Mouse (Mus musculus) limb, embryonic 11.5 days (tissue): ENCODE data around the gene Rad21l. TPM values are rescaled to one million over a fixed set of nuclear protein-coding genes. Genes with fewer than 3 reads are reported as not detected.
A peak's percentile ranks its signal among the peaks of the same experiment; 100 is the strongest.
"Not testable (repeated sequence)": the region's sequence is repeated elsewhere in the genome, so short reads cannot be mapped to it uniquely, and the experiment has no call there.

Experiments used
- ATAC-seq: fragments of 200-750 bp; cut with Nextera tagmentation; 2 replicates; pipeline ENCODE4 v1.8.0; 2017; ENCODE audit warnings: low read depth; ENCODE audit not compliant: insufficient number of reproducible peaks, low FRiP score, low TSS enrichment
- DNase-seq: peaks from one replicate; pipeline ENCODE4 v3.0.0-alpha.2; 2015; ENCODE audit warnings: low spot score
- H3K27ac ChIP-seq: fragments of 300-500 bp; sonication (generic); replicated peaks from 2 replicates; pipeline ENCODE4 v1.5.1; 2014; ENCODE audit warnings: low read depth, mild to moderate bottlenecking, low read length
- H3K27me3 ChIP-seq: fragments of 300-500 bp; sonication (generic); 2 replicates; pipeline ENCODE4 v1.6.1; 2014; ENCODE audit warnings: mild to moderate bottlenecking, low read length, mixed read lengths; ENCODE audit not compliant: control insufficient read depth, insufficient read depth
- H3K36me3 ChIP-seq: fragments of 300-500 bp; sonication (generic); 2 replicates; pipeline ENCODE4 v1.6.1; 2014; ENCODE audit warnings: mild to moderate bottlenecking, low read length, moderate library complexity, mixed read lengths; ENCODE audit not compliant: control insufficient read depth, insufficient read depth
- H3K4me1 ChIP-seq: fragments of 300-500 bp; sonication (generic); 2 replicates; pipeline ENCODE4 v1.6.1; 2014; ENCODE audit warnings: low read length, mixed read lengths; ENCODE audit not compliant: control insufficient read depth, insufficient read depth
- H3K4me2 ChIP-seq: fragments of 300-500 bp; sonication (generic); 2 replicates; pipeline ENCODE4 v1.6.1; 2014; ENCODE audit warnings: low read depth, mild to moderate bottlenecking, moderate library complexity; ENCODE audit not compliant: severe bottlenecking
- H3K4me3 ChIP-seq: fragments of 300-500 bp; sonication (generic); 2 replicates; pipeline ENCODE4 v1.5.1; 2014; ENCODE audit warnings: low read depth, low read length
- H3K9ac ChIP-seq: fragments of 300-500 bp; sonication (generic); 2 replicates; pipeline ENCODE4 v1.6.1; 2014; ENCODE audit warnings: mild to moderate bottlenecking, low read length
- H3K9me3 ChIP-seq: fragments of 300-500 bp; sonication (generic); 2 replicates; pipeline ENCODE4 v1.6.1; 2016; ENCODE audit warnings: low read length; ENCODE audit not compliant: control insufficient read depth
- WGBS: fragments of 180-500 bp; shearing (Covaris S2); extraction: QIAGEN DNeasy Blood & Tissue Kit; methylation state at CpG from one replicate; pipeline ENCODE4 v1.1.7; 2014; 5-methylcytosine and 5-hydroxymethylcytosine counted together
- polyA plus RNA-seq: library from polyadenylated mRNA; unstranded; fragments of >200 nt; fragmentation: Nextera tagmentation; extraction: Ambion mirVana; gene quantifications from 2 replicates; pipeline ENCODE4 v1.2.1, GENCODE M21; 2014

Rad21l gene
- polyA plus RNA-seq, 1 experiment from 2014 or later: not detected

DNA sequence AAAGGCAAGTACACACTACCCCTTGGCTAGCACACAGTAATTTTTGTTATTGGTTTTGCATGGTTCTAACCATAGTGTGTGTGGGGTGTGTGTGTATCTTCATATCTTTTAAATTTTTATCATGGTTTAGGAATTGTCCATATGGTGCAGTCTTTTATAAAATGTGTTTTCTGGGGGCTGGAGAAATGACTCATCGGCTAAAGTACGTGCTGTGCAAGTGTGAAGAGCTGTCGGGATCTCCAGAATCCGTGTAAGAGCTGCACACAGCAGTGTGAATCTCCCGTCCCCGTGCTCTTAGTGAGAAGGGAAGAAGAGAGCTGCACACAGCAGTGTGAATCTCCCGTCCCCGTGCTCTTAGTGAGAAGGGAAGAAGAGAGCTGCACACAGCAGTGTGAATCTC, 52.6 kb downstream of the Rad21l start:
- ATAC-seq, H3K4me2 ChIP-seq, H3K27me3 ChIP-seq, H3K9ac ChIP-seq, H3K27ac ChIP-seq, H3K9me3 ChIP-seq, H3K4me1 ChIP-seq, DNase-seq, H3K4me3 ChIP-seq, H3K36me3 ChIP-seq: not testable (repeated sequence)
- WGBS: 87% methylated on average over 6 of the region's 8 CpGs

DNA sequence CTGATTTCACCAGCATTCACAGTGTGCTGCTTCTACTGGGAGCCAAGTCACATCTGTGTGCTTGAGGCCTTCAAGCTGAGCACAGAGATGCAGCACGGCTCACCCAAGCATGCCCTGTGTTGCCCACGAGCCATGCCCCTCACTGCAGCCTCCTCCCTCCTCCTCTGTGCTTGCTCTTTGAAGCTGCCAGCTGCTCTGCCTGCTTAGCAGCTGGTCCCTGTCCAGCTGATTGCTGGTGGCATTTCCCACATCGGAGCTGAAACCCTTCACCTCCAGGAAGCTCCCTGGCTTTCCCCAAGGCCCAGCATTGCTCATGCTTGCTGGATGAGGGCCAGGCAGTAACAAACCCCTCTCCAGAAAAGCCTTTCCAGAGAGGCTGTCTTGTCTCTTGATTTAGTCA, 58.4 kb downstream of the Rad21l start:
- Histone ChIP-seq H3K4me2 (no peak overlapping the region), H3K36me3 (no peaks in the 10 kb centered on the region), H3K4me1 (0 out of 2 replicates have a peak, but pooled peaks cover 3% of the 10 kb centered on the region), H3K27me3 (no peaks in the 10 kb centered on the region), H3K9me3 (no peaks in the 10 kb centered on the region), H3K9ac (no peak overlapping the region), H3K27ac (no peak overlapping the region), H3K4me3 (no peak overlapping the region)
- no peak for DNase-seq
- 44% methylated on average over 3 of the region's 3 CpGs for WGBS
- ATAC-seq: no peak

DNA sequence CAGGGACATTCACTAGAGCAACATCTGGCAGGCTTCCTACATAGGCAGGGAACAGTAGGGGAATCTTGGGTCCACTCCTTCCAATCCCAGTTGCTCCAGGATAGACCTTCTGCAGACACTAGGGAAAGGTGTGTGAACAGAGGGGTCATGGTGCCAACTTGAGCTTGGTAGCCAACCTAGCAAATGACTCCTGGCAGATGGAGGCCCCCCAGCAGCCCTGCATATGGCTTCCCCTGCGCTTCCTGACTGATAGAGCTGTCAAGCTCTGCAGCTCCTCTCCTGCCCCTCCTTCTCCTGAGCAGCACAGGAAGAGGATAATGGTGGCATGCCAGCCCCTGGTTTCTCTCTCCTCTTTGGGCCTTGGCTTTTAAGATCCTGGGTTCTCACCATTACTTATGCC, 59.9 kb downstream of the Rad21l start:
- Histone ChIP-seq H3K4me1 (0 out of 2 replicates have a peak, but pooled peaks cover 3% of the 10 kb centered on the region), H3K27me3 (no peaks in the 10 kb centered on the region), H3K9me3 (no peaks in the 10 kb centered on the region), H3K9ac (no peak overlapping the region), H3K36me3 (no peaks in the 10 kb centered on the region), H3K27ac (no peak overlapping the region), H3K4me3 (no peak overlapping the region), H3K4me2 (no peak overlapping the region)
- 63% methylated on average over 1 of the region's 1 CpGs for WGBS
- DNase-seq: no peak
- ATAC-seq: no peak

DNA sequence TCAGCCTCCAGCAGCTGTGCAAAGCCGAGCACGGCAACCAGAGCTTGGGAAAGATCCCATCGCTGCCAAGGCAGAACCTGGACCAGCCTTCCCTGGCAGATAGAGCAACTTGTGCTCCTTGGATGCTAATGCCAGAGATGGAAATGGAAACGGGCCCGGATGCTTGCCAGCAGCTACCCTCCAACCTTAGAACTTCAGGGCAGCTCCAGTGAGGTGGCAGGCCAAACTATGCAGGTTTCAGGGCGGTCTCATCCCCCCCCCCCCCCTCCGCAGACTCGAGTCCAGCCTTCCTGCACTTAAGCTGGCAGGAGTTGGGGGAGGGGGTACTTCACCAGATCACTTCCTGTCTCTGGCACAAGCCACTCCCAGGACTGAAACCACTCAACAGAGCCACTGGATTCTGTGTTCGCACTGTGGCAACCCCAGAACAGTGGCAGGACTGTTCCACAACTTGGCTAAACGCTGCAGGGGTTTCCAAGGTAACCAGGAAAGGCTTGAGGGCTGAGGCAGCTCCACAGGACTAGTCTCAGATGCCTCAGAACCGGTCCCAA, 62.8 kb downstream of the Rad21l start:
- H3K4me2 ChIP-seq: 0 out of 2 replicates have a peak overlapping the region, but pooled peaks have one; percentile 5
- DNase-seq (peak; percentile 69), ATAC-seq (peak; percentile 86)
- H3K9ac ChIP-seq: no peak overlapping the region
- H3K27me3 ChIP-seq: no peaks in the 10 kb centered on the region
- 0 out of 2 replicates have a peak overlapping the region, but pooled peaks have one; percentile 45 for H3K27ac ChIP-seq
- H3K9me3 ChIP-seq: no peaks in the 10 kb centered on the region
- no peaks in the 10 kb centered on the region for H3K36me3 ChIP-seq
- H3K4me1 ChIP-seq: 0 out of 2 replicates have a peak, but pooled peaks cover 3% of the 10 kb centered on the region
- no peak overlapping the region for H3K4me3 ChIP-seq
- WGBS: 51% methylated on average over 9 of the region's 11 CpGs

DNA sequence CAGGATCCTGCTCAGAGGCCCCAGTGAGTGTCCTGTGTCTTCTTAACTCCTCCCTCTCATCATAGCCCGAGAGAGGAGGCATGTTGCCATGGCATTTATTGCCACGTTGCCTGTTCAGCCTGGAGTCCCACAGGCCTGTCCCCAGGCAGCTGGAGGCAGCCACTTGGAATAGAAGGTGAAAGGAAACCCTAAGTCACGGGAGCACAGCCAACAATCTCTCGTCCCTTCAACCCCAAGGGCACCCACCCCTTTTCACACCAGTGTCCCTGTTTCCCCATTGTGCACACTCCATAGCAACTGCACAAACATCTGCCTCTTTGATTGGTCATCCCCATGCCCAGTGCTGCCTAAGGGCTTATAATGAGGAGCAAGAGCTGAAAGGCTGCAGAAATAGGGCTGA, 64.7 kb downstream of the Rad21l start:
- 0 out of 2 replicates have a peak, but pooled peaks cover 3% of the 10 kb centered on the region for H3K4me1 ChIP-seq
- no peaks in the 10 kb centered on the region for H3K36me3 ChIP-seq
- WGBS: 57% methylated on average over 4 of the region's 4 CpGs
- H3K9me3 ChIP-seq: no peaks in the 10 kb centered on the region
- H3K4me2 ChIP-seq: no peak overlapping the region
- no peak overlapping the region for H3K27ac ChIP-seq
- no peak for DNase-seq
- no peak overlapping the region for H3K4me3 ChIP-seq
- no peak overlapping the region for H3K9ac ChIP-seq
- no peaks in the 10 kb centered on the region for H3K27me3 ChIP-seq
- ATAC-seq: no peak

DNA sequence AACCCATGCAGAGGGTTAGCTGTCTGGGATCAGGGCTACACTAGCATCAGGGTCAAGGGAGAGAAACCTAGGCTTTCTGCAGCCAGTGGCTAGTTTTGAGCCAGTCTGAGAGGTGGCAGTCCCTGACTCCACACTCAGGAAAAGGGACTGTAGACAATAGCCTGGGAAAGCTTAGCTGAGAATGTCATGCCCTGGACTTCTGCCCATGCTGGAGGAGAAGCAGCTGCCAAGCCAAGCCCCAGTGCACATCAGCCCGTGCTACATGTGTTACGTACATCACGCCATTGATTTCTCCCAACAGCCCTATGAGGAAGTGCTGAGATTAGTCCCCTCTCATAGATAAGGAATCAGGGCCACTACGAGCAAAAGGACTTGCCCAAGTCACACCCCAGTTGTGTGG, 66.2 kb downstream of the Rad21l start:
- H3K4me1 ChIP-seq: 0 out of 2 replicates have a peak, but pooled peaks cover 3% of the 10 kb centered on the region
- H3K36me3 ChIP-seq: no peaks in the 10 kb centered on the region
- no peaks in the 10 kb centered on the region for H3K9me3 ChIP-seq
- H3K27me3 ChIP-seq: no peaks in the 10 kb centered on the region
- no peak overlapping the region for H3K4me2 ChIP-seq
- ATAC-seq (no peak), DNase-seq (no peak)
- H3K4me3 ChIP-seq: no peak overlapping the region
- 90% methylated on average over 4 of the region's 4 CpGs for WGBS
- H3K27ac ChIP-seq: no peak overlapping the region
- no peak overlapping the region for H3K9ac ChIP-seq

DNA sequence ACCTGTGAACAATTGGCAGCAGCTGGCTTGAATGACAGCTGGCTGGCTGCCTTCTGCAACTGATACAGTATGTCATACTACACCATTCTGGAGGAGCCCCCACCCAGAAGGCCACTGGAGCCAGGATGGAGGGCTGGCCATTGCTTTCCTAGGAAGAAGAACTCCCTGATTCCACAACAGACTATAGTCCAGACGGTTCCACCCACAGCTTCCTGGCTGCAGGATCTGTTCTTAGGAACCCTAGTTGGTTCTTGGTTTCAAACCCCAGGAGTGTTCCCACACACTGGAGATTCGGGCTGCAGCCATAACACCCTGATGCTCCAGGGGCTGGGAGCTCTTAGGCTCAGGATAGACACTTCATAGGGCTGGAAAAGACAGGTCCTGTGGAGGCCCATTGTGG, 70.3 kb downstream of the Rad21l start:
- Histone ChIP-seq H3K27me3 (no peaks in the 10 kb centered on the region), H3K36me3 (no peaks in the 10 kb centered on the region), H3K4me3 (no peak overlapping the region), H3K27ac (no peak overlapping the region), H3K4me2 (no peak overlapping the region), H3K9me3 (no peaks in the 10 kb centered on the region), H3K4me1 (no peaks in the 10 kb centered on the region), H3K9ac (no peak overlapping the region)
- WGBS: 69% methylated on average over 2 of the region's 2 CpGs
- DNase-seq (no peak), ATAC-seq (no peak)
